Mouse (Mus musculus) heart, postnatal 0 days (tissue): ENCODE results near the gene Skida1.

Experiments used
- CTCF ChIP-seq: IDR thresholded peaks from 2 replicates; pipeline ENCODE4 v1.5.1; 2016; ENCODE audit warnings: antibody characterized with exemption, control low read depth, low read depth
- EP300 ChIP-seq: IDR thresholded peaks from 2 replicates; pipeline ENCODE4 v1.6.1; 2016; ENCODE audit warnings: antibody characterized with exemption, low read depth

- no peak for TF ChIP-seq CTCF
- TF ChIP-seq EP300 = no peak
Measured at GRCm38 (mm10) chr2:18029656-18030055, 19.2 kb downstream of the Skida1 start.
